Mouse (Mus musculus): ENCODE data around the gene Sympk. TPM values are rescaled to one million over a fixed set of nuclear protein-coding genes. Genes with fewer than 3 reads are reported as not detected.

Gene Sympk
- polyA plus RNA-seq, 1 experiment: 90.3 TPM

GRCm38 (mm10) chr7:19001807-19002085 lies 22.4 kb upstream of the Sympk start:
- Histone ChIP-seq H3K27me3 (ENCODE audit: control insufficient read depth, insufficient read depth, insufficient read length) (no peaks in the 10 kb centered on the region), H3K4me2 (ENCODE audit: low read depth) (no peak overlapping the region), H3K36me3 (ENCODE audit: control insufficient read depth, insufficient read depth) (no peaks in the 10 kb centered on the region), H3ac (ENCODE audit: control insufficient read depth, insufficient read length) (no peak overlapping the region), H3K4me3 (peak overlapping the region; percentile 37), H3K79me2 (ENCODE audit: control insufficient read depth, insufficient read depth) (peaks cover 17% of the 10 kb centered on the region)
- no peak for TF ChIP-seq CEBPB (IDR thresholded peaks at IDR 0.05; ENCODE audit: insufficient read depth, poor library complexity, severe bottlenecking)
- no peak for TF ChIP-seq POLR2AphosphoS2 (IDR thresholded peaks at IDR 0.05; ENCODE audit: insufficient read length, low read depth)
- TF ChIP-seq E2F4 (IDR thresholded peaks at IDR 0.05; ENCODE audit: insufficient read depth): no peak
- TF ChIP-seq TCF12 (IDR thresholded peaks at IDR 0.05; ENCODE audit: insufficient read depth, poor library complexity, severe bottlenecking): no peak
- TF ChIP-seq MYOD1 (IDR thresholded peaks at IDR 0.05; ENCODE audit: control insufficient read depth in 1 of 3, insufficient read length in 2 of 3, low read depth in 2 of 3): no peak
- no peak for TF ChIP-seq REST (IDR thresholded peaks at IDR 0.05; ENCODE audit: insufficient read depth, insufficient read length)
- TF ChIP-seq TCF3 (IDR thresholded peaks at IDR 0.05; ENCODE audit: insufficient read length, low read depth): no peak
- no peak for TF ChIP-seq MAX (IDR thresholded peaks at IDR 0.05; ENCODE audit: low read depth)
- no peak for TF ChIP-seq USF1 (IDR thresholded peaks at IDR 0.05; ENCODE audit: low read depth)

- TF ChIP-seq TCF12 (IDR thresholded peaks at IDR 0.05; ENCODE audit: insufficient read depth, poor library complexity, severe bottlenecking): no peak
- no peak for TF ChIP-seq REST (IDR thresholded peaks at IDR 0.05; ENCODE audit: insufficient read depth, insufficient read length)
- no peak for TF ChIP-seq MYOG (IDR thresholded peaks at IDR 0.05; ENCODE audit: control insufficient read depth in 1 of 3, insufficient read depth in 1 of 3, insufficient read length in 2 of 3, low read depth in 2 of 3)
- TF ChIP-seq POLR2A (IDR thresholded peaks at IDR 0.05; ENCODE audit: insufficient read length, low read depth): no peak
- TF ChIP-seq TCF3 (IDR thresholded peaks at IDR 0.05; ENCODE audit: insufficient read length, low read depth): no peak
- no peak for TF ChIP-seq CEBPB (IDR thresholded peaks at IDR 0.05; ENCODE audit: insufficient read depth, poor library complexity, severe bottlenecking)
- no peak for TF ChIP-seq POLR2AphosphoS2 (IDR thresholded peaks at IDR 0.05; ENCODE audit: insufficient read length, low read depth)
- peak overlapping the region; percentile 37 for H3K4me3 ChIP-seq
These were observed 22.1 kb upstream of the Sympk start for GRCm38 (mm10) chr7:19002115-19002514.

GRCm38 (mm10) chr7:19002848-19003498 lies 21.2 kb upstream of the Sympk start:
- peak overlapping the region; percentile 37 for H3K4me3 ChIP-seq

More at GRCm38 (mm10) chr7:19002115-19002514, 22.1 kb upstream of the Sympk start:
- peak overlapping the region; percentile 78 for H3K4me2 ChIP-seq (ENCODE audit: low read depth)
- no peaks in the 10 kb centered on the region for H3K27me3 ChIP-seq (ENCODE audit: control insufficient read depth, insufficient read depth, insufficient read length)
- H3ac ChIP-seq (ENCODE audit: control insufficient read depth, insufficient read length): no peak overlapping the region
- no peaks in the 10 kb centered on the region for H3K36me3 ChIP-seq (ENCODE audit: control insufficient read depth, insufficient read depth)
- H3K79me2 ChIP-seq (ENCODE audit: control insufficient read depth, insufficient read depth): peaks cover 17% of the 10 kb centered on the region

GRCm38 (mm10) chr7:19003902-19004630 lies 20.1 kb upstream of the Sympk start, which contains the start of gene Irf2bp1:
Gene Irf2bp1 (plus strand): TSS chr7:19004044.
- Histone ChIP-seq H3K4me2 (ENCODE audit: low read depth) (peak within 1 kb of the TSS; percentile 91), H3K27me3 (ENCODE audit: control insufficient read depth, insufficient read depth, insufficient read length) (no peaks in the 10 kb centered on the region), H3ac (ENCODE audit: control insufficient read depth, insufficient read length) (peak within 1 kb of the TSS; percentile 76), H3K4me3 (peak within 1 kb of the TSS; percentile 37), H3K36me3 (ENCODE audit: control insufficient read depth, insufficient read depth) (no peaks in the 10 kb centered on the region), H3K79me2 (ENCODE audit: control insufficient read depth, insufficient read depth) (peaks cover 17% of the 10 kb centered on the region)
- TF ChIP-seq USF1 (IDR thresholded peaks at IDR 0.05; ENCODE audit: low read depth) (no peak), MAX (IDR thresholded peaks at IDR 0.05; ENCODE audit: low read depth) (no peak), CEBPB (IDR thresholded peaks at IDR 0.05; ENCODE audit: insufficient read depth, poor library complexity, severe bottlenecking) (0 out of 2 replicates have a peak, but pooled peaks have one; percentile 23), MYOG (IDR thresholded peaks at IDR 0.05; ENCODE audit: control insufficient read depth in 1 of 3, insufficient read depth in 1 of 3, insufficient read length in 2 of 3, low read depth in 2 of 3) (no peak), SRF (IDR thresholded peaks at IDR 0.05; ENCODE audit: control insufficient read depth, insufficient read length, low read depth) (no peak), E2F4 (IDR thresholded peaks at IDR 0.05; ENCODE audit: insufficient read depth) (peak; percentile 73), MYOD1 (IDR thresholded peaks at IDR 0.05; ENCODE audit: control insufficient read depth in 1 of 3, insufficient read length in 2 of 3, low read depth in 2 of 3) (no peak), TCF3 (IDR thresholded peaks at IDR 0.05; ENCODE audit: insufficient read length, low read depth) (no peak), POLR2A (IDR thresholded peaks at IDR 0.05; ENCODE audit: insufficient read length, low read depth) (peak; percentile 85), POLR2AphosphoS2 (IDR thresholded peaks at IDR 0.05; ENCODE audit: insufficient read length, low read depth) (peak; percentile 90), REST (IDR thresholded peaks at IDR 0.05; ENCODE audit: insufficient read depth, insufficient read length) (no peak), TCF12 (IDR thresholded peaks at IDR 0.05; ENCODE audit: insufficient read depth, poor library complexity, severe bottlenecking) (no peak)

More at GRCm38 (mm10) chr7:19002848-19003498, 21.2 kb upstream of the Sympk start:
- peak overlapping the region; percentile 91 for H3K4me2 ChIP-seq (ENCODE audit: low read depth)
- no peaks in the 10 kb centered on the region for H3K36me3 ChIP-seq (ENCODE audit: control insufficient read depth, insufficient read depth)
- no peak overlapping the region for H3ac ChIP-seq (ENCODE audit: control insufficient read depth, insufficient read length)
- H3K79me2 ChIP-seq (ENCODE audit: control insufficient read depth, insufficient read depth): peaks cover 17% of the 10 kb centered on the region
- TF ChIP-seq POLR2A (IDR thresholded peaks at IDR 0.05; ENCODE audit: insufficient read length, low read depth) (peak; percentile 60), REST (IDR thresholded peaks at IDR 0.05; ENCODE audit: insufficient read depth, insufficient read length) (no peak), TCF3 (IDR thresholded peaks at IDR 0.05; ENCODE audit: insufficient read length, low read depth) (no peak), MYOG (IDR thresholded peaks at IDR 0.05; ENCODE audit: control insufficient read depth in 1 of 3, insufficient read depth in 1 of 3, insufficient read length in 2 of 3, low read depth in 2 of 3) (no peak)
- no peaks in the 10 kb centered on the region for H3K27me3 ChIP-seq (ENCODE audit: control insufficient read depth, insufficient read depth, insufficient read length)
